Mouse (Mus musculus) midbrain, embryonic 13.5 days (tissue): ENCODE results near the gene Gm33543. TPM values are rescaled to one million over a fixed set of nuclear protein-coding genes. Genes with fewer than 3 reads are reported as not detected.
A peak's percentile ranks its signal among the peaks of the same experiment; 100 is the strongest.

Source experiments
- ATAC-seq: fragments of 200-750 bp; cut with Nextera tagmentation; 2 replicates; pipeline ENCODE4 v1.8.0; 2017; ENCODE audit warnings: mild to moderate bottlenecking, moderate TSS enrichment, moderate library complexity
- H3K27ac ChIP-seq: fragments of 300-500 bp; sonication (generic); 2 replicates; pipeline ENCODE4 v1.5.1; 2015; ENCODE audit warnings: inconsistent platforms, mild to moderate bottlenecking, moderate library complexity
- H3K27me3 ChIP-seq: fragments of 300-500 bp; sonication (generic); 2 replicates; pipeline ENCODE4 v1.6.1; 2015; ENCODE audit warnings: mild to moderate bottlenecking, inconsistent platforms
- H3K36me3 ChIP-seq: fragments of 300-500 bp; sonication (generic); 2 replicates; pipeline ENCODE4 v1.6.1; 2015; ENCODE audit warnings: mild to moderate bottlenecking, inconsistent platforms
- H3K4me1 ChIP-seq: fragments of 300-500 bp; sonication (generic); replicated peaks from 2 replicates; pipeline ENCODE4 v1.6.1; 2015; ENCODE audit warnings: inconsistent platforms
- H3K4me2 ChIP-seq: fragments of 300-500 bp; sonication (generic); replicated peaks from 2 replicates; pipeline ENCODE4 v1.6.1; 2015; ENCODE audit warnings: moderate library complexity, mild to moderate bottlenecking, inconsistent platforms
- H3K4me3 ChIP-seq: fragments of 300-500 bp; sonication (generic); replicated peaks from 2 replicates; pipeline ENCODE4 v1.5.1; 2015; ENCODE audit warnings: mild to moderate bottlenecking, inconsistent platforms
- H3K9ac ChIP-seq: fragments of 300-500 bp; sonication (generic); replicated peaks from 2 replicates; pipeline ENCODE4 v1.6.1; 2015; ENCODE audit warnings: mild to moderate bottlenecking, inconsistent platforms
- H3K9me3 ChIP-seq: fragments of 300-500 bp; sonication (generic); 2 replicates; pipeline ENCODE4 v1.6.1; 2016; ENCODE audit warnings: mild to moderate bottlenecking, inconsistent platforms
- WGBS: fragments of 180-500 bp; shearing (Covaris S2); methylation state at CpG from one replicate; pipeline ENCODE4 v1.1.7; 2015; 5-methylcytosine and 5-hydroxymethylcytosine counted together
- polyA plus RNA-seq: library from polyadenylated mRNA; unstranded; fragments of >200 nt; fragmentation: Nextera tagmentation; extraction: Ambion mirVana; gene quantifications from 2 replicates; pipeline ENCODE4 v1.2.1, GENCODE M21; 2015

The Gm33543 gene
- polyA plus RNA-seq, 1 experiment from 2014 or later, result not detected

DNA sequence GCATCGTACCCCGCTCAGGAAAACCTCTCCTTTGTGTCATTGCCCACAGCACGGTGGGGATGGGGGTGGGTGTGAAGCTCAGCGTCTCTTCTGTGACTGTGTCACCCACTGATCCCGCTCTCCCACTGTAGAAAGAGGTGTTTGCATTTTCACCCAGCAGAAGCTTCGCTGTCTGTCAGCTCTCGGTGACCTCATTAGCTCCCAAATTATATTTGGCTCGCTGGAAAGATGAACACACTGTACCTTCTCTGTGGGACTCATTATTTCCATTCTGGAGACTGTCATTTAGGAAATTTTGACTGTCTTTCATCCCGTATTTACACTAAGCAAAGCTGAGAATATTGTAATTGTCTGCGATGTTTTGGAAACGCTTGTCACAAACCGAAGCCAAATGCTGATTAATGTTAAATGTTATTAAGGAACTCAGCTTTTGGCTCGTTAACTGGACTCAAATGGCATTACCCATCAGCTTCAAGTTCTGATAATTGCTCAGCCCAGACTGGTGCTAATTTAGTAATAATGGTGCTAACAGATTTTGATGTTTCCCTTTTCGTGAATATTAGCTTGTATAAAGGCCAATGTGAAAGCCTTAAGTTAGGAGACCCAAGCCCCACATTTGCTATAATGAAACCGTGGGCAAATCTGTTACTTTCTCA, 51.8 kb downstream of the Gm33543 start:
- ATAC-seq, result peak; percentile 45; the same call in 1 of the 2 replicates
- no peak overlapping the region for H3K27ac ChIP-seq

GRCm38 (mm10) chr10:95787176-95787575, 55.6 kb downstream of the Gm33543 start:
- Histone ChIP-seq H3K9ac (no peak overlapping the region), H3K4me1 (peaks cover 4% of the 10 kb centered on the region; the same call in 1 of the 2 replicates), H3K36me3 (no peaks in the 10 kb centered on the region), H3K27ac (no peak overlapping the region), H3K4me2 (no peak overlapping the region), H3K9me3 (no peaks in the 10 kb centered on the region), H3K27me3 (no peaks in the 10 kb centered on the region), H3K4me3 (no peak overlapping the region)
- ATAC-seq, result no peak
- WGBS, result 89% methylated on average over 2 of the region's 2 CpGs

More for the DNA sequence above, 51.8 kb downstream of the Gm33543 start:
- Histone ChIP-seq H3K9ac (no peak overlapping the region), H3K9me3 (no peaks in the 10 kb centered on the region), H3K36me3 (no peaks in the 10 kb centered on the region), H3K4me1 (peaks cover 4% of the 10 kb centered on the region; the same call in 1 of the 2 replicates), H3K27me3 (no peaks in the 10 kb centered on the region), H3K4me2 (no peak overlapping the region; the same call in 1 of the 2 replicates), H3K4me3 (no peak overlapping the region)
- 69% methylated on average over 15 of the region's 15 CpGs for WGBS

DNA sequence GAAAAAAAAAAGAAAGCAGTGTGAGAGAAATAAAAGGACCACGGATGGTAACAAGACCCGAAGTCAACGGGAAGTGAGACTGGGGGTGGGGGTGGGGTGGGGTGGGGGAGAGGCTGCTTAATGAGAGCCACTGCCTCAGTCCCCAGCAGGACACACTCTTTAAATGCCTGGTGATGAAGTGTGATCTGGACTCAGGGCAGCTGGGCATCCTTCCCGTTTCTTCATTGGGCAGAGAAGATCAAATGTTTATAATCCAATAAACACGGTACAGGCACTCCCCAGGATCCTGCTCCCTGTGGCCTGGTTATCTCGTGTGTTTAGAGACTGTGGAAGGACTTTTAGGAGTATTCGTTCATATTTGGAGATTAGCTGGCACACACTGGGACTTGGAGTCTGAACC, 57.9 kb downstream of the Gm33543 start:
- Histone ChIP-seq H3K36me3 (no peaks in the 10 kb centered on the region), H3K27ac (no peak overlapping the region), H3K4me1 (no peaks in the 10 kb centered on the region), H3K9ac (no peak overlapping the region), H3K4me2 (no peak overlapping the region), H3K27me3 (no peaks in the 10 kb centered on the region), H3K4me3 (no peak overlapping the region), H3K9me3 (no peaks in the 10 kb centered on the region)
- no peak for ATAC-seq
- 63% methylated on average over 7 of the region's 7 CpGs for WGBS

DNA sequence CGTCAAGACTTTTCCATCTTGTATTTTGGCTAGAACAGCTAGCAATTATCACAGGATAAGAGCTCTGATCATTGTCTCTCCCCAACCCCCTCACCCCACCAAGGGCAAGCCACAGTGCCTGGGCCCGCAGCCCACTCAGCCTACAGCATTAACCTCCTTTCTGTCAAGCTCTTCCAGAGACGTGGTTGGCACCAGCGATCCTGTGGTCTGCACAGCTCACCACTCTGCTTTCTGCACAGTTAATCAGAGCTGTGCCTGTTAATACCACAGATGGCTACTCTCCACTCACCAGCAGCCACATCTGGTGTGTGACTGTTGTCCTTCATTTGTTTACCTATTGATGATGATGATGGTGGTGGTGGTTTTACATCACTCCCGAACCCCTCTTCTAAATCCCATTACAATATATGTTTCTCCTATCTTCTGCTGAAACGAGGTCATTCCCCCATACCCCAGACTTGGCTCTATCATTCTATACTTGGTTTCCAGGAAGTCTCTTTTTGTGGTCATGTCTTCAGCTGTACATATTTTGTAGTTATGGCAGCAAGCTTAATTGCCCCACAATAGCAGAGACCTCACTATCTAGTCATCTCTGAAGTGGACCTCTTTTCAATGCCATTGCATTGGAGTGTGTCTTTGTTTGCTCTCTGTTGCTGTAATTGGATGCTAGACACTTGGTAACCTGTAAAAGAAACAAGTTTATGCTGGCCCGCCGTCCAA, 61.7 kb downstream of the Gm33543 start:
- no peaks in the 10 kb centered on the region for H3K27me3 ChIP-seq
- no peak overlapping the region for H3K4me3 ChIP-seq
- H3K4me1 ChIP-seq, result no peaks in the 10 kb centered on the region
- H3K36me3 ChIP-seq, result no peaks in the 10 kb centered on the region
- no peak overlapping the region for H3K9ac ChIP-seq
- no peak overlapping the region for H3K4me2 ChIP-seq
- H3K9me3 ChIP-seq, result no peaks in the 10 kb centered on the region
- no peak overlapping the region for H3K27ac ChIP-seq
- no peak for ATAC-seq
- WGBS, result 89% methylated on average over 8 of the region's 8 CpGs

- no peak overlapping the region for H3K4me2 ChIP-seq
- no peaks in the 10 kb centered on the region for H3K9me3 ChIP-seq
Measured at GRCm38 (mm10) chr10:95779801-95780385, 62.8 kb downstream of the Gm33543 start.

DNA sequence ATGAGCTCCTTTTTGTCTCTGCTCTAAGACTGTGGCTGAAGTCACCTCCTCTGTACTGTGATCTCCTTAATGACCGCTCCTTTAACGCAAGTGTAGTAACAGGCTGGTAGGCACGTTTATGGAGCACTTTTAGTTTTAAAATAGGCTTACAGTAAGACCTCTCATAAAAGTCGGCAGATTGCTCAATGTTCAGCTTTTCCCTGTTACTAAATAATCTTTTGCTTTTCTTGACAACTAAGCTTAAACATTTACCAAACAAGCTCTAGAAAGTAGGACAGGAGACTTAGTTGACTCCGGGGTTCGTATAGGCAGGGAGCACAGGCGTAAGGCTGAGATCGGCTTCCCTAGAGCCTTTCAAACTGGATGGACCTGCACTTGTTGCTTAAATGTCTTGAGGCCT, 64.1 kb downstream of the Gm33543 start:
- ATAC-seq, result no peak
- no peak overlapping the region for H3K4me2 ChIP-seq
- H3K36me3 ChIP-seq, result no peaks in the 10 kb centered on the region
- no peaks in the 10 kb centered on the region for H3K4me1 ChIP-seq
- WGBS, result 94% methylated on average over 8 of the region's 8 CpGs
- H3K9ac ChIP-seq, result no peak overlapping the region
- H3K27me3 ChIP-seq, result no peaks in the 10 kb centered on the region
- no peak overlapping the region for H3K4me3 ChIP-seq
- no peaks in the 10 kb centered on the region for H3K9me3 ChIP-seq
- H3K27ac ChIP-seq, result no peak overlapping the region

More at GRCm38 (mm10) chr10:95779801-95780385, 62.8 kb downstream of the Gm33543 start:
- H3K4me3 ChIP-seq, result no peak overlapping the region
- H3K4me1 ChIP-seq, result no peaks in the 10 kb centered on the region
- no peak for ATAC-seq
- no peaks in the 10 kb centered on the region for H3K27me3 ChIP-seq
- WGBS, result 90% methylated on average over 13 of the region's 13 CpGs
- no peak overlapping the region for H3K9ac ChIP-seq
- no peaks in the 10 kb centered on the region for H3K36me3 ChIP-seq
- no peak overlapping the region for H3K27ac ChIP-seq

DNA sequence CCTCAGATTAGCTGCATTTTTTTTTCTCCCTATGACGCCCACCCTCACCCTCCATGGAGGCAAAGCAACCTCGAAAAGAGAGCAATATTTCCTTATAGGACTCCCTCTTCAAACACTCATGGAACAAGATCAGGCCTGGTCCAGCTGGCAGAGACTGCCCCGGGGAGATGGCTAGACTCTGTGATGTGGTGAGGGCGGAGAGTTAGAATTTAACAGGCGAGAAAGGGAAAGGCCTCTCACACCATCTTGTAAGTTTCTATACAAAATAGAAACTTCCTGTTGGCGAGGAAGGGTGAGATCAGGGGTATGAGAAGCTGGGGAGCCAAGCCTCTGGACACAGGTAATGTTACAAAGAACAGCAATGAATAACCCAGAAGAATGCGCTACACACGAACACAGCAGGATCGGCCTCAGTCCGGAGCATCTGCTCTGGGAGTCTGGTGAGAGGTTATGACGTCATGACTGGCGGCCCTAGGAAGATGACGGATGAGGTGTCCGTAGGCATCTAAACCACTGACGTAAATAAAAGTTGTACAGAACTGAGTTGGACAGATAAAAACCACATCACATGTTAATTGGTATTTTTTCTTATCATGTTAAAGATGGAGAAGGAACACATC, 64.9 kb downstream of the Gm33543 start:
- WGBS, result 91% methylated on average over 15 of the region's 15 CpGs
- no peak overlapping the region for H3K27ac ChIP-seq
- H3K4me3 ChIP-seq, result no peak overlapping the region
- H3K9ac ChIP-seq, result no peak overlapping the region
- H3K4me2 ChIP-seq, result no peak overlapping the region
- ATAC-seq, result no peak
- no peaks in the 10 kb centered on the region for H3K27me3 ChIP-seq
- H3K36me3 ChIP-seq, result no peaks in the 10 kb centered on the region
- no peaks in the 10 kb centered on the region for H3K4me1 ChIP-seq
- H3K9me3 ChIP-seq, result no peaks in the 10 kb centered on the region

GRCm38 (mm10) chr10:95777071-95777470, 65.7 kb downstream of the Gm33543 start:
- ATAC-seq, result no peak
- no peak overlapping the region for H3K4me3 ChIP-seq
- H3K27ac ChIP-seq, result no peak overlapping the region
- no peaks in the 10 kb centered on the region for H3K9me3 ChIP-seq
- H3K27me3 ChIP-seq, result no peaks in the 10 kb centered on the region
- WGBS, result 93% methylated on average over 1 of the region's 1 CpGs
- H3K36me3 ChIP-seq, result no peaks in the 10 kb centered on the region
- no peak overlapping the region for H3K9ac ChIP-seq
- H3K4me2 ChIP-seq, result no peak overlapping the region
- H3K4me1 ChIP-seq, result no peaks in the 10 kb centered on the region

GRCm38 (mm10) chr10:95774856-95775255, 67.9 kb downstream of the Gm33543 start:
- no peak overlapping the region for H3K9ac ChIP-seq
- no peak overlapping the region for H3K4me2 ChIP-seq
- WGBS, result 93% methylated on average over 7 of the region's 7 CpGs
- H3K27ac ChIP-seq, result no peak overlapping the region
- no peak overlapping the region for H3K4me3 ChIP-seq
- no peaks in the 10 kb centered on the region for H3K9me3 ChIP-seq
- no peaks in the 10 kb centered on the region for H3K4me1 ChIP-seq
- no peaks in the 10 kb centered on the region for H3K27me3 ChIP-seq
- ATAC-seq, result no peak
- H3K36me3 ChIP-seq, result no peaks in the 10 kb centered on the region

- WGBS, result 81% methylated on average over 9 of the region's 9 CpGs
- no peaks in the 10 kb centered on the region for H3K4me1 ChIP-seq
- H3K36me3 ChIP-seq, result no peaks in the 10 kb centered on the region
- ATAC-seq, result no peak
- no peaks in the 10 kb centered on the region for H3K9me3 ChIP-seq
- H3K27me3 ChIP-seq, result no peaks in the 10 kb centered on the region
- H3K4me3 ChIP-seq, result no peak overlapping the region
- no peak overlapping the region for H3K27ac ChIP-seq
- no peak overlapping the region for H3K4me2 ChIP-seq
- H3K9ac ChIP-seq, result no peak overlapping the region
Measured at GRCm38 (mm10) chr10:95774001-95774628, 68.6 kb downstream of the Gm33543 start.
